Mouse (Mus musculus): ENCODE results near the gene Mettl21c. TPM values are rescaled to one million over a fixed set of nuclear protein-coding genes. Genes with fewer than 3 reads are reported as not detected.
"Not testable (repeated sequence)": the region's sequence is repeated elsewhere in the genome, so short reads cannot be mapped to it uniquely, and the experiment has no call there.

The Mettl21c gene
- not detected in 2 replicates for polyA plus RNA-seq (2011; ENCODE audit: insufficient read length, low read depth, missing spikeins)

DNA sequence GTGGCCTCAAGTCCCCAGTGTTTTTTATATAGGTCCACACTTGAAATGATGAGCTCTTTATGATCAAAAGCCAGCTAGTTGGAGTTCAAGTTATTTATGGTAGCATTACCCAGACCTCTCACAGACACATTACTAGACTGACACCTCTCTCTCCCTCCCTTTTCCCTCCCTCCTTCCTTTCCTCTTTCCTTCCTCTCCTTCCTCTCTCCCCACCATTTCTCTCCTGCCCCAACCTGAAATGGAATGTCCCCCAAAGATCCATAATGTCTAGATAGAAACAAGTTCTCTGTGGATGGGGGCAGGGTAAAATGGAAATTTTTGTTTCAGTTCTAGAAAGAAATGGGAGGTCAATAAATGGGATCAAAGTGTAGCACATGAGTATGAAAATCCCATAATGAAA, at the start of gene Mettl21c:
TSS of gene Mettl21c (minus strand) at position 101 of the 400 bp plus-strand sequence.
- no peak within 1 kb of the TSS for H3K4me3 ChIP-seq (ENCODE audit: insufficient read depth, low read length)
- TF ChIP-seq CTCF (IDR thresholded peaks at IDR 0.05; ENCODE audit: borderline replicate concordance, insufficient read depth, low read length) (no peak), POLR2A (IDR thresholded peaks at IDR 0.05; ENCODE audit: low read depth, low read length) (no peak)
- H3K27ac ChIP-seq (ENCODE audit: insufficient read depth, low read length), result no peak within 1 kb of the TSS
- H3K4me1 ChIP-seq (ENCODE audit: control insufficient read depth, insufficient read depth, low read length), result no peaks in the 10 kb centered on the region

DNA sequence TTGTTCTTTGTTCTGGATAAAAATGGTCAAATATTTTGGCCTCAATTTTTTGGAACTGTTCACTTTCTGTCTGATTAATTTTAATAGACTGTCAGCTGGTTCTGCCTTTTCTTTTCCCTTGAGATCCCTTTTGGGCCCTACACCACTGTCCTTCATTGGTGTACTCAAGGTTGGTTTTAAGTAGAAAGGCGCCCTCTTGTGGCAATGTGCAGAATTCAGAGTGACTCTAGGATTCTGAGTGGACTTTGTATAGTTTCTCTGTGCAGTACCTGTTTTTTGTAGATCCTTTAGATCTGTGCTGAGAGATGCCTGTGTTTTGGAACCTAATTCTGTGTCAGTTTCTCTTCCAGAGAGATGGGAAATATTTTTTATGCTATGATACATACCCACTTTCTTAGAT, 44.8 kb upstream of the Mettl21c start:
- H3K4me1 ChIP-seq (ENCODE audit: control insufficient read depth, insufficient read depth, low read length), result no peaks in the 10 kb centered on the region
- TF ChIP-seq CTCF (IDR thresholded peaks at IDR 0.05; ENCODE audit: borderline replicate concordance, insufficient read depth, low read length) (no peak), POLR2A (IDR thresholded peaks at IDR 0.05; ENCODE audit: low read depth, low read length) (no peak)
- H3K27ac ChIP-seq (ENCODE audit: insufficient read depth, low read length), result no peak overlapping the region
- no peak overlapping the region for H3K4me3 ChIP-seq (ENCODE audit: insufficient read depth, low read length)

GRCm38 (mm10) chr1:44063439-44063838, 43.6 kb upstream of the Mettl21c start:
- H3K27ac ChIP-seq (ENCODE audit: insufficient read depth, low read length), result no peak overlapping the region
- H3K4me3 ChIP-seq (ENCODE audit: insufficient read depth, low read length), result no peak overlapping the region
- H3K4me1 ChIP-seq (ENCODE audit: control insufficient read depth, insufficient read depth, low read length), result no peaks in the 10 kb centered on the region
- TF ChIP-seq CTCF (IDR thresholded peaks at IDR 0.05; ENCODE audit: borderline replicate concordance, insufficient read depth, low read length) (no peak), POLR2A (IDR thresholded peaks at IDR 0.05; ENCODE audit: low read depth, low read length) (no peak)

- no peaks in the 10 kb centered on the region for H3K4me1 ChIP-seq (ENCODE audit: control insufficient read depth, insufficient read depth, low read length)
- no peak for TF ChIP-seq CTCF (IDR thresholded peaks at IDR 0.05; ENCODE audit: borderline replicate concordance, insufficient read depth, low read length)
- TF ChIP-seq POLR2A (IDR thresholded peaks at IDR 0.05; ENCODE audit: low read depth, low read length), result no peak
- H3K4me3 ChIP-seq (ENCODE audit: insufficient read depth, low read length), result no peak within 1 kb of the TSS
- H3K27ac ChIP-seq (ENCODE audit: insufficient read depth, low read length), result no peak within 1 kb of the TSS
Measured at GRCm38 (mm10) chr1:44061836-44062235, 42.0 kb upstream of the Mettl21c start, which contains the start of gene Gm8251. Gene Gm8251 (minus strand): TSS chr1:44061936.

DNA sequence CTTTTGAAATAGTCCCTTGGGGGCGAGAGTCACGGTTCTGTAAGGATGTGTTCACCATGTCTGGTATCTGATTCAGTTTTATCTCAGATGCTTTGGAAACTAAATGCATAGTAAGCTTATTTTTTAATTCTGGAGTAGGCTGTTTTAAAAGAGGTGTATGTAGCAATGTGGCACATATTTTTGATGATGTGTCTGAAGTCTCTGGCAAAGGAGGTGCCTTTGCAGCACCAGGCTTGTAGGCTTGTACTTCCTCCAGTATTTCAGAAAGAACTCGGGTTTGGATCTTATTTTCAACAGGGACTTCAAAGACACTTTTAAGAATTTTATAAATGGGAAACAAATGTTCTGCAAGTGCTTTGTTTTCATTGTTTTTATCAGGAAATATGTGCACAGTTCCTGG, 38.0 kb upstream of the Mettl21c start:
- Histone ChIP-seq H3K4me1 (ENCODE audit: control insufficient read depth, insufficient read depth, low read length) (no peaks in the 10 kb centered on the region), H3K27ac (ENCODE audit: insufficient read depth, low read length) (no peak overlapping the region), H3K4me3 (ENCODE audit: insufficient read depth, low read length) (no peak overlapping the region)
- no peak for TF ChIP-seq POLR2A (IDR thresholded peaks at IDR 0.05; ENCODE audit: low read depth, low read length)
- TF ChIP-seq CTCF (IDR thresholded peaks at IDR 0.05; ENCODE audit: borderline replicate concordance, insufficient read depth, low read length), result no peak

DNA sequence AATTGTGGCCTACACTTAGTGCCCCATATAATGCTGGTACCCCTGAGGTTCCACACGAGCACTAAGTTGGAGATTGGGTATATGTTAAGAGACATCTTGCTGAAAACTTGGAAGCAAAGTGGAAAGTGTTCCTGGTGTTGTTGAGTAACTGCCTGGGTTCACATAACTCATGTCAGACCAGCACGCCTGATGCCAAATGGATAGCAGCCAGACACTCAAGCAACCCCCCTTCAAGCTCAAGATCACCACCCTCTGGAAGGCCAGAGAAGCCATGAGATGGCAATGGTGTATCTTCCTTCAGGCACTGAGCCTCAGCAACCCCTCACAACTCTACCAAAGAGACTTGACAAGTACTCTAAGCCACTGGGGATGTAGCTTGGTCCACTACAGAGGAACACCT, 26.7 kb upstream of the Mettl21c start:
- H3K27ac ChIP-seq (ENCODE audit: insufficient read depth, low read length), result no peak overlapping the region
- H3K4me3 ChIP-seq (ENCODE audit: insufficient read depth, low read length), result no peak overlapping the region

DNA sequence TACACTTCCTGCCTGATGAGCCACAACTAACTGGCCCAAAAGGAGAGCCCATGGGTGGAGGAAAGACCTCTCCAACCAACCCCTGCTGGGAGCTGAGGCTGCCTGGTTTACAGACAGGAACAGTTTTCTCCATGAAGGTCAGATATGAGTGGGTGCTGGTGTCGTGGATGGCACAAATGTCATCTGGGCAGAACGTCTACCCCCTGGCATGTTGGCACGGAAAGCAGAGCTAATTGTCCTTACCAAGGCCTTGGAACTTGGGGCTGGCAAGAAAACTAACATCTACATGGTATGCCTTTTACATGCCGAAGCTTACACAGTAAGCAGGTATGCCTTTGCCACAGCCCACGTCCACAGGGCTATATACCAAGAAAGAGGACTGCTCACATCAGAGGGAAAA, 25.9 kb upstream of the Mettl21c start:
- not testable (repeated sequence) for H3K4me3 ChIP-seq (ENCODE audit: insufficient read depth, low read length)

More for the DNA sequence above, 26.7 kb upstream of the Mettl21c start:
- H3K4me1 ChIP-seq (ENCODE audit: control insufficient read depth, insufficient read depth, low read length), result no peaks in the 10 kb centered on the region
- TF ChIP-seq POLR2A (IDR thresholded peaks at IDR 0.05; ENCODE audit: low read depth, low read length), result no peak
- no peak for TF ChIP-seq CTCF (IDR thresholded peaks at IDR 0.05; ENCODE audit: borderline replicate concordance, insufficient read depth, low read length)

GRCm38 (mm10) chr1:44042555-44042915, 22.7 kb upstream of the Mettl21c start:
- TF ChIP-seq POLR2A (IDR thresholded peaks at IDR 0.05; ENCODE audit: low read depth, low read length), result no peak
- TF ChIP-seq CTCF (IDR thresholded peaks at IDR 0.05; ENCODE audit: borderline replicate concordance, insufficient read depth, low read length), result no peak
- Histone ChIP-seq H3K4me1 (ENCODE audit: control insufficient read depth, insufficient read depth, low read length) (no peaks in the 10 kb centered on the region), H3K4me3 (ENCODE audit: insufficient read depth, low read length) (peak overlapping the region; percentile 35), H3K27ac (ENCODE audit: insufficient read depth, low read length) (no peak overlapping the region)

More for the DNA sequence above, 25.9 kb upstream of the Mettl21c start:
- H3K4me1 ChIP-seq (ENCODE audit: control insufficient read depth, insufficient read depth, low read length); H3K27ac ChIP-seq (ENCODE audit: insufficient read depth, low read length): not testable (repeated sequence)

GRCm38 (mm10) chr1:44041797-44042554, 22.1 kb upstream of the Mettl21c start:
- Histone ChIP-seq H3K4me3 (ENCODE audit: insufficient read depth, low read length) (peak overlapping the region; percentile 35), H3K27ac (ENCODE audit: insufficient read depth, low read length) (no peak overlapping the region), H3K4me1 (ENCODE audit: control insufficient read depth, insufficient read depth, low read length) (no peaks in the 10 kb centered on the region)
- TF ChIP-seq CTCF (IDR thresholded peaks at IDR 0.05; ENCODE audit: borderline replicate concordance, insufficient read depth, low read length), result no peak; the same call in 1 of the 2 replicates

GRCm38 (mm10) chr1:44032948-44033347, 13.1 kb upstream of the Mettl21c start:
- Histone ChIP-seq H3K4me1 (ENCODE audit: control insufficient read depth, insufficient read depth, low read length) (no peaks in the 10 kb centered on the region), H3K4me3 (ENCODE audit: insufficient read depth, low read length) (no peak overlapping the region), H3K27ac (ENCODE audit: insufficient read depth, low read length) (no peak overlapping the region)
- TF ChIP-seq POLR2A (IDR thresholded peaks at IDR 0.05; ENCODE audit: low read depth, low read length), result no peak
